8 mouse cellular contexts compared by ENCODE assay signal in the genomic region with DNA sequence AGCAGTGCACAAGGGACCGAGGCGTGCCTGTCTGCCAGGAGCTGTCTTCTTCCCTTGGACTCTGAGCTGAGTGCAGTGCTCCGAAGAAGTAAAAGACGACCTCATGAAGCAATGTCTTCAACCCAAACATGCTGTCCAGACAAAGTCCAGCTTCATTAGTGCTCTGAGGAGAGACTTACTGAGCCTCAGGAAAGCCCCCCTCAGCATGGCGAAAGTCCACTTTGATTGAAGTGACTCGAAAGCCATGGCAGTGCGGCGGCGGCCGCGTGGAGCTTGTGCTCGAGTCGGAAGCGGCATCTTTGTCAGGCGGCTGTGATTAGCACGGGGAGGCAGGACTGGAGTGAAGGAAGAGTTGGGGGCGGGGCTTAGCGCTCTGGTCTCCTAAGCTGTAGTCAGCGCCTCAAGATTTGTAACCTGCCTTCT.
DNase-seq lines count a peak whose midpoint lies in the region; ATAC-seq and TF ChIP-seq lines count a peak whose summit lies in the region.

No protein-coding gene starts in this region.

- peak overlapping the region; percentile 70 for H3K4me2 ChIP-seq in heart, embryonic 14.5 days (ENCODE audit: low read length)
- peak overlapping the region; percentile 60 for H3K4me2 ChIP-seq in kidney, postnatal 0 days (ENCODE audit: low read length)

- H3K27ac ChIP-seq in heart, embryonic 14.5 days (replicated peaks in 1 of 2; ENCODE audit: control insufficient read depth in 1 of 2, insufficient read depth in 1 of 2, low read depth in 2 of 2, low read length in 2 of 2): 0 out of 4 replicates have a peak overlapping the region, but pooled peaks of 1 of the 2 experiments have one; percentile 31
- no peak overlapping the region for H3K27ac ChIP-seq in kidney, postnatal 0 days

- WGBS in heart, embryonic 14.5 days: 7% methylated on average over 19 of the region's 19 CpGs
- WGBS in kidney, postnatal 0 days: 3% methylated on average over 19 of the region's 19 CpGs

- H3K9me3 ChIP-seq in heart, embryonic 14.5 days (ENCODE audit: control insufficient read depth, low read length): no peaks in the 10 kb centered on the region
- H3K9me3 ChIP-seq in kidney, postnatal 0 days (replicated peaks; ENCODE audit: low read length): no peaks in the 10 kb centered on the region

- H3K9ac ChIP-seq in heart, embryonic 14.5 days (ENCODE audit: low read length): peak overlapping the region; percentile 63
- H3K9ac ChIP-seq in kidney, postnatal 0 days (ENCODE audit: low read depth, low read length): peak overlapping the region; percentile 24; the same call in 1 of the 2 replicates

- H3K4me1 ChIP-seq in heart, embryonic 14.5 days (ENCODE audit: control insufficient read depth in 2 of 2, insufficient read depth in 2 of 2, low read length in 2 of 2): peaks cover 15 to 17% of the 10 kb centered on the region in 2 experiments
- peaks cover 8% of the 10 kb centered on the region for H3K4me1 ChIP-seq in kidney, postnatal 0 days (replicated peaks; ENCODE audit: insufficient read depth, low read length)

- peak; percentile 26 to 35 for DNase-seq in right cerebral cortex, adult 2 months (ENCODE audit: low spot score in 2 of 2)
- no peak for DNase-seq in right cerebral cortex, adult 18-20 months
- peak; percentile 94 for DNase-seq in embryo, embryonic 10.5 days (ENCODE audit: low spot score)
- peak; percentile 90 for DNase-seq in kidney, postnatal 0 days (ENCODE audit: low spot score)
- peak; percentile 84 for DNase-seq in lung, postnatal 10 days
- DNase-seq in retina, postnatal 1 day: peak; percentile 82
- DNase-seq in layer of hippocampus, adult 18-20 months (ENCODE audit: low spot score in 2 of 2): no peak

- no peak for ATAC-seq in heart, embryonic 14.5 days (ENCODE audit: insufficient number of reproducible peaks, insufficient read depth, low FRiP score, low read depth)
- ATAC-seq in kidney, postnatal 0 days (replicated peaks; ENCODE audit: low FRiP score, low read depth): peak; percentile 71

- no peaks in the 10 kb centered on the region for H3K36me3 ChIP-seq in heart, embryonic 14.5 days (ENCODE audit: control insufficient read depth, insufficient read depth, low read length)
- no peaks in the 10 kb centered on the region for H3K36me3 ChIP-seq in kidney, postnatal 0 days (ENCODE audit: insufficient read depth, low read length)

- no peaks in the 10 kb centered on the region for H3K27me3 ChIP-seq in heart, embryonic 14.5 days (ENCODE audit: control insufficient read depth, insufficient read depth, low read length)
- H3K27me3 ChIP-seq in kidney, postnatal 0 days (ENCODE audit: insufficient read depth, low read length): no peaks in the 10 kb centered on the region

- peak overlapping the region; percentile 31 for H3K4me3 ChIP-seq in heart, embryonic 14.5 days (ENCODE audit: control insufficient read depth in 1 of 2, insufficient read depth in 1 of 2, low read depth in 1 of 2, low read length in 2 of 2)
- H3K4me3 ChIP-seq in kidney, postnatal 0 days (replicated peaks; ENCODE audit: low read depth, low read length): peak overlapping the region; percentile 21

- TF ChIP-seq CTCF in kidney, postnatal 0 days (IDR thresholded peaks at IDR 0.05; ENCODE audit: low read depth): no peak

Comparison
In these comparisons a context has a peak if more than half of its experiments do, and no peak if none do; other contexts are left out.
1. DNase-seq: peak in right cerebral cortex, adult 2 months (2 of 2), embryo, embryonic 10.5 days (single experiment), kidney, postnatal 0 days (single experiment), lung, postnatal 10 days (single experiment) and retina, postnatal 1 day (single experiment); none in right cerebral cortex, adult 18-20 months (single experiment) and layer of hippocampus, adult 18-20 months (0 of 2).